Mouse (Mus musculus) thymus, postnatal 25 days (tissue): ENCODE measurements at regions not wholly inside any gene's neighbourhood (a gene's known extent, or its start where the extent isn't known, plus 50 kb on each side); places are given as distances from the start of the nearest gene placed in this dataset.

Source experiments
- DNase-seq: peaks from one replicate; pipeline ENCODE4 v3.0.0; 2022

GRCm38 (mm10) chr15:60630756-60631402 is 222.7 kb downstream of the Fam84b start:
- DNase-seq = no peak

GRCm38 (mm10) chr15:60618801-60619200 is 234.8 kb downstream of the Fam84b start:
- no peak for DNase-seq

GRCm38 (mm10) chr15:60617371-60617770 is 236.2 kb downstream of the Fam84b start:
- DNase-seq = no peak

- DNase-seq = no peak
Measured at GRCm38 (mm10) chr15:60601885-60602284, 251.7 kb downstream of the Fam84b start.

- no peak for DNase-seq
Measured at GRCm38 (mm10) chr15:60577084-60577483, 276.5 kb downstream of the Fam84b start.

GRCm38 (mm10) chr15:60566267-60566666 is 287.3 kb downstream of the Fam84b start:
- no peak for DNase-seq

- DNase-seq = no peak
Measured at GRCm38 (mm10) chr15:60565017-60565416, 288.6 kb downstream of the Fam84b start.

- no peak for DNase-seq
Measured at GRCm38 (mm10) chr15:60560641-60561040, 292.9 kb downstream of the Fam84b start.

GRCm38 (mm10) chr15:60555691-60556090 is 297.9 kb downstream of the Fam84b start:
- DNase-seq = no peak

- no peak for DNase-seq
Measured at GRCm38 (mm10) chr15:60554587-60554986, 299.0 kb downstream of the Fam84b start.

- DNase-seq = no peak
Measured at GRCm38 (mm10) chr15:60548045-60548444, 305.5 kb downstream of the Fam84b start.

- DNase-seq = no peak
Measured at GRCm38 (mm10) chr15:60537191-60537590, 316.4 kb downstream of the Fam84b start.

- no peak for DNase-seq
Measured at GRCm38 (mm10) chr15:60534701-60535100, 318.9 kb downstream of the Fam84b start.

- no peak for DNase-seq
Measured at GRCm38 (mm10) chr15:60516810-60517209, 336.8 kb downstream of the Fam84b start.

- no peak for DNase-seq
Measured at GRCm38 (mm10) chr15:60476755-60477310, 376.7 kb downstream of the Fam84b start.

- DNase-seq = no peak
Measured at GRCm38 (mm10) chr15:60475086-60475485, 378.5 kb downstream of the Fam84b start.

GRCm38 (mm10) chr15:60431916-60432315 is 415.5 kb upstream of the 4933412E24Rik start:
- DNase-seq = no peak

- DNase-seq = no peak
Measured at GRCm38 (mm10) chr15:60419081-60419480, 402.7 kb upstream of the 4933412E24Rik start.

- no peak for DNase-seq
Measured at GRCm38 (mm10) chr15:60392267-60392666, 375.9 kb upstream of the 4933412E24Rik start.

GRCm38 (mm10) chr15:60390336-60390735 is 373.9 kb upstream of the 4933412E24Rik start:
- DNase-seq = no peak

- DNase-seq = no peak
Measured at GRCm38 (mm10) chr15:60387962-60388361, 371.5 kb upstream of the 4933412E24Rik start.
